Mouse (Mus musculus) neural tube, embryonic 15.5 days (tissue): ENCODE data around the gene Ppfia1. TPM values are rescaled to one million over a fixed set of nuclear protein-coding genes. Genes with fewer than 3 reads are reported as not detected.

ENCODE experiments used
- ATAC-seq: fragments of 200-750 bp; cut with Nextera tagmentation; 2 replicates; pipeline ENCODE4 v1.8.0; 2017; ENCODE audit warnings: mild to moderate bottlenecking, moderate TSS enrichment, moderate library complexity; ENCODE audit not compliant: low FRiP score
- H3K27ac ChIP-seq: fragments of 300-500 bp; sonication (generic); replicated peaks from 2 replicates; pipeline ENCODE4 v1.5.1; 2015; ENCODE audit warnings: mild to moderate bottlenecking, inconsistent platforms
- H3K27me3 ChIP-seq: fragments of 300-500 bp; sonication (generic); replicated peaks from 2 replicates; pipeline ENCODE4 v1.6.1; 2015; ENCODE audit warnings: inconsistent platforms
- H3K36me3 ChIP-seq: fragments of 300-500 bp; sonication (generic); 2 replicates; pipeline ENCODE4 v1.6.1; 2015; ENCODE audit warnings: inconsistent platforms
- H3K4me1 ChIP-seq: fragments of 300-500 bp; sonication (generic); 2 replicates; pipeline ENCODE4 v1.6.1; 2015; ENCODE audit warnings: inconsistent platforms
- H3K4me2 ChIP-seq: fragments of 300-500 bp; sonication (generic); 2 replicates; pipeline ENCODE4 v1.6.1; 2015; ENCODE audit warnings: inconsistent platforms, mild to moderate bottlenecking, moderate library complexity
- H3K4me3 ChIP-seq: fragments of 300-500 bp; sonication (generic); replicated peaks from 2 replicates; pipeline ENCODE4 v1.5.1; 2015; ENCODE audit warnings: mild to moderate bottlenecking, inconsistent platforms
- H3K9ac ChIP-seq: fragments of 300-500 bp; sonication (generic); replicated peaks from 2 replicates; pipeline ENCODE4 v1.6.1; 2015; ENCODE audit warnings: mild to moderate bottlenecking, inconsistent platforms
- H3K9me3 ChIP-seq: fragments of 300-500 bp; sonication (generic); replicated peaks from 2 replicates; pipeline ENCODE4 v1.6.1; 2016; ENCODE audit warnings: inconsistent platforms
- WGBS: fragments of 180-500 bp; shearing (Covaris S2); methylation state at CpG from one replicate; pipeline ENCODE4 v1.1.7; 2015; ENCODE audit warnings: mixed read lengths; 5-methylcytosine and 5-hydroxymethylcytosine counted together
- polyA plus RNA-seq: library from polyadenylated mRNA; unstranded; fragments of >200 nt; fragmentation: Nextera tagmentation; extraction: Ambion mirVana; gene quantifications from 2 replicates; pipeline ENCODE4 v1.2.1, GENCODE M21; 2015

Gene Ppfia1
- polyA plus RNA-seq, 1 experiment from 2014 or later = 22.3 TPM

DNA sequence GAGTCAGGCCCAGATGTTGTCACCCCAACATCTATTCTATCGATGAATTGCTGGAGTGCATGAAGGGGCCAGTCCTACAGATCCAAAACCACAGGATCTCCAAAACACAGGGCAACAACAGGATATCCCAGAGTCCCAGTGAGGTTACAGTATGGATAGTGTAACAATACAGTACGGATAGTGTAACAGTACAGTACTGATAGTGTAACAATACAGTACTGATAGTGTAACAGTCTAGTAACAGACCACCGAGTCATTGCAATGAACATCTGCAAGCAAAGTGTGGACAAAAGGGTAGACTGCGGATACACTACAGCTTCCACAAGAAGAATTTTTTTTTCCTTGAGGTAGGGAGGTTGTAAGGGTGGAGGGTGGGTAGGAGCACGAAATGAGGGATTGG lies 12.2 kb downstream of the Ppfia1 start:
- no peak for ATAC-seq
- Histone ChIP-seq H3K27ac (no peak overlapping the region), H3K4me2 (no peak overlapping the region), H3K27me3 (no peaks in the 10 kb centered on the region), H3K4me3 (no peak overlapping the region), H3K9ac (no peak overlapping the region), H3K4me1 (peaks cover 18% of the 10 kb centered on the region; the same call in 1 of the 2 replicates), H3K36me3 (no peaks in the 10 kb centered on the region), H3K9me3 (no peaks in the 10 kb centered on the region)
- 93% methylated on average over 5 of the region's 5 CpGs for WGBS

DNA sequence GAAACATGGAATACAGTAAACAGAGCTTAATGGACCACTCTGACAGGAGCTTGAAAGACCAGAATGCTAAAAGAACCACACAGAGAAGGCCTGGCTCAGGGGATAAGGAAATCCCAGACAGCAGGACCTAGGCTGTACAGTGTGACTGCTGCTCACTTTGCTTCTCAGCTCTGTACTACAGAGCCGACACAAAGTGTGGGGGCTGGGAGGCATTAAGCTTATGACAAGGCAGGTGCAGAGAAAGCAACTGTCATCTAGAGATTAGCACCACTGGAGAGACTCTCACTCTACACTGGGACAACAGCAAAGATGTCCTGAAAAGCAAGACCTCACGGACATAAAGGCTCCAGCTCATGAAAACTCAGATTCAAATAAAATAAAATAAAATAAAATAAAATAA lies 14.4 kb downstream of the Ppfia1 start:
- Histone ChIP-seq H3K4me2 (no peak overlapping the region), H3K27ac (no peak overlapping the region), H3K4me1 (peaks cover 12% of the 10 kb centered on the region; the same call in 1 of the 2 replicates), H3K27me3 (no peaks in the 10 kb centered on the region), H3K4me3 (no peak overlapping the region), H3K9ac (no peak overlapping the region), H3K9me3 (no peaks in the 10 kb centered on the region), H3K36me3 (no peaks in the 10 kb centered on the region)
- ATAC-seq = no peak
- 82% methylated on average over 2 of the region's 2 CpGs for WGBS

DNA sequence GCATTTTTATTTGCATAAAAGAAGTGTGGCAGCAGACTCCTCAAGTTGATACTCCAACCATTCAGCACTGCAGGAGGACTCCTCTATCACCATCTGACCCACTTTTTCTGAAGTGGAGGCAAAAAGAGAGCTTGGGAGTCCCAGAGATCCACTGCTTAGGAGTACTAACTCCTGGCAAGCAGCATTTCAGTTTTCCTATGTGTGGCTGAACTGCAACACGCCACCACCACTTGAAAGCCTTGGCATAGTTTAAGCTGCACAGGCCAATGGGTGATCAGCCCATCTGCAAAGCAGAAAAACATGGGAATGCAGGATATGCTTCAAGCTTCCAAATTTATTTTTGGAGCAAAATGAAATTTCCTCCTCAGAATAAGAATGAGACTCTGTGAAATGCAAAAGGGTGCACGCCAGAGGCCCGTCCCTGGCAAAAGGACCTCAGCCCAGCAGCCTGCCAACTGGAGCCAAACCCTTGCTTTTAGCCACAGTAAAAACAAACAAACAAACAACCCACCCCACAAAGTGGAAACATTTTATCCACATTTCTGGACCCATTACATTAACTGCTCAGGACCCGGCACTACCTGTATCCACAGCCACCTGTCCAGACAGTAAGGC lies 15.4 kb downstream of the Ppfia1 start:
- WGBS = 93% methylated on average over 4 of the region's 4 CpGs
- ATAC-seq = no peak
- Histone ChIP-seq H3K27me3 (no peaks in the 10 kb centered on the region), H3K4me2 (no peak overlapping the region), H3K4me3 (no peak overlapping the region), H3K4me1 (peaks cover 12% of the 10 kb centered on the region; the same call in 1 of the 2 replicates), H3K27ac (no peak overlapping the region), H3K9me3 (no peaks in the 10 kb centered on the region), H3K9ac (no peak overlapping the region), H3K36me3 (no peaks in the 10 kb centered on the region)

DNA sequence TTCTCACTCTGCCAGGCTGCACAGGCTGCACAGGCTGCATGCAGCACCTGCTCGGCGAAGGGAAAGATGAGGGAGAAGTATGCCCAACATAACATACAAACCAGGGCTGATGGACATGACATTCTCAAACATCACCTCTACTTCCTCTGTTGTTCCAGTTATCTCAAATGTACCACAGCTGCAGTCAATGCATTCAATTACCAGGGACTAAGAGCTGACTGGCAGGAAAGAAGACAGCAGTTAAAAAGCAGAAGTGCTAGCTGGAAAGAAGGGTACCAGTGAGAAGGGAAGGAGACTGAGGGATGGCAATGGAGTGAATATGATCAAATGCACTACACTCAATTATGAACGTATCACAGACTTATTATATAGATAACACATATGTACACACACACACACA lies 17.2 kb downstream of the Ppfia1 start:
- WGBS = 90% methylated on average over 3 of the region's 3 CpGs
- H3K27ac ChIP-seq = no peak overlapping the region
- H3K9ac ChIP-seq = no peak overlapping the region
- no peaks in the 10 kb centered on the region for H3K9me3 ChIP-seq
- H3K4me3 ChIP-seq = no peak overlapping the region
- H3K27me3 ChIP-seq = no peaks in the 10 kb centered on the region
- no peak for ATAC-seq
- H3K36me3 ChIP-seq = no peaks in the 10 kb centered on the region
- peaks cover 17% of the 10 kb centered on the region; the same call in 1 of the 2 replicates for H3K4me1 ChIP-seq
- no peak overlapping the region for H3K4me2 ChIP-seq

DNA sequence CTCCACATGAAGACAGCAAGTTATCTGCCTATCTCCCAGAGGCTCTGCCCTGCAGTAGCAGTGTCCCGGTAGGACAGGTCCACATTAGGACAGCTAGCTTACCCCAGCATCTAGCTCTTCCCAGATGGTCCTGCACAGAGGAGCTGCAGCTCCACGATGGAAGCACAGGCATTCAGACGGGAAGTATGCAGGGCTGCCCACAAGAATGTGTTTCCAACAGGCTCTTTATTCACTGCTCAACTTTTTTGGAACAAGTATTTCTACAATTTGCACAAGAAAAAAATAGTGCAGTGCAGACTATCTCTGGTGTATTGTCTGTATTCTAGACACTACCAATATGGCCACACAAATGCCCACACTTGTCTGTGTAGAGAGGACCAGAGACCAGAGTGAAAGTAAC lies 18.8 kb downstream of the Ppfia1 start:
- Histone ChIP-seq H3K27ac (no peak overlapping the region), H3K4me1 (peaks cover 17% of the 10 kb centered on the region; the same call in 1 of the 2 replicates), H3K4me2 (no peak overlapping the region), H3K4me3 (no peak overlapping the region), H3K27me3 (no peaks in the 10 kb centered on the region), H3K36me3 (no peaks in the 10 kb centered on the region), H3K9ac (no peak overlapping the region), H3K9me3 (no peaks in the 10 kb centered on the region)
- 78% methylated on average over 3 of the region's 3 CpGs for WGBS
- no peak for ATAC-seq

DNA sequence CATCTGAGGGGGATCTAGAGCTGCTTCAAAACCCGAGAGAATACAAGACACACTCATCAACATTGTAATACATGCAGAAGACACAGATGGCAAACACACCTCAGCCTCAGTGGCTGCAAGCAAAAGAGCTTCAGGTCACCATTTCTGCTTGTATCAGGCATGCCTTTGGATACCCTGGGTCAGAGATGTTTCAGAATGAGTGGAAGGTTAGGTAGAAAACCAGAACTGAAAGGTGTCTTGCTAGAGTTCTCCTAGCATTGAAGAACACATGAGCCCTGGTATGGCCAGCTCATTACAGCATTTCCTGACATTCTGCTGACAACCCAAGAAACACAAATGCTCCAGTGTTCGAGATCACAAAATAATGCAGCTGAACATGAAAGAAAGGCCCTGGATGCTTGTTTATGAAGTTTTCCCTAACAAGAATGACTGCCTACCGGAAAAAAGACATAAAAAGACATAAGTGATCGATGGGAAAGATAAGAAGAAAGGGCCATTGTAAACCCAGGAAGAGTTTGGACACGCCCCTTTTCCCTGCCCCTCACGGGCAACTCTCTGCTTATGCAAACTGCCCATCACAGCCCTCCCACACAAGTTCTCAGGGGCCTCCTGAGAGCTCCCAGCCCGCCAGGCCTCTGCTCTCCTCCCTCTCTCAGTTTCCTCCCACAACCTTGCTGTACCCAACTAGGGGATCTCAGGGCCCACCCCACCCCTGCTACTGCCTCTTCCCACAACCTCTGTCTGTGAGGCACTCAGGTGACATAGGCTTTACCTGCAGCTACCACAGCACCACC lies 21.7 kb downstream of the Ppfia1 start:
- no peaks in the 10 kb centered on the region for H3K27me3 ChIP-seq
- H3K4me2 ChIP-seq = no peak overlapping the region
- no peaks in the 10 kb centered on the region for H3K36me3 ChIP-seq
- no peak overlapping the region for H3K4me3 ChIP-seq
- no peaks in the 10 kb centered on the region for H3K9me3 ChIP-seq
- no peak overlapping the region for H3K27ac ChIP-seq
- ATAC-seq = no peak
- H3K9ac ChIP-seq = no peak overlapping the region
- 40% methylated on average over 7 of the region's 7 CpGs for WGBS
- peaks cover 21% of the 10 kb centered on the region; the same call in 1 of the 2 replicates for H3K4me1 ChIP-seq

DNA sequence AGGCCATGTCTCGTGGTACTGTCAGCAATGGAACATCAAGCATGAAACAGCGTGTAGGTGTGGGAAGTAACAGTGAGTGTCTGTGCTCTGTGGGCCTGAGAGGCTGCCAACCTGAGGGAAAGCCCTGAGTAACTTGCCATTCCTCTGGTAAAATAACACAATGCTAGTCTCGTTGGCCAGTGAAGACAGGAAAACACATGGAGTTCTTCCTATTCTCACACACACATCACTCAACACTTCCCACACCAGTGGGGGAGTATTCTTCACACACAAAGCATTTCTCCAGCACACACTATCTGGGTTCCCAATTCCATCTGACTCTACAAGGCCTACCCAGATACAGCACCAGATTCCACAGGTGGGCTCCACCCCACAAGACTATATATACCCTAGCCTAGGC lies 23.7 kb downstream of the Ppfia1 start:
- Histone ChIP-seq H3K36me3 (no peaks in the 10 kb centered on the region), H3K27me3 (no peaks in the 10 kb centered on the region), H3K9ac (no peak overlapping the region), H3K4me3 (no peak overlapping the region), H3K4me1 (peaks cover 21% of the 10 kb centered on the region; the same call in 1 of the 2 replicates), H3K9me3 (no peaks in the 10 kb centered on the region), H3K4me2 (no peak overlapping the region), H3K27ac (no peak overlapping the region)
- WGBS = 91% methylated on average over 3 of the region's 3 CpGs
- ATAC-seq = no peak

DNA sequence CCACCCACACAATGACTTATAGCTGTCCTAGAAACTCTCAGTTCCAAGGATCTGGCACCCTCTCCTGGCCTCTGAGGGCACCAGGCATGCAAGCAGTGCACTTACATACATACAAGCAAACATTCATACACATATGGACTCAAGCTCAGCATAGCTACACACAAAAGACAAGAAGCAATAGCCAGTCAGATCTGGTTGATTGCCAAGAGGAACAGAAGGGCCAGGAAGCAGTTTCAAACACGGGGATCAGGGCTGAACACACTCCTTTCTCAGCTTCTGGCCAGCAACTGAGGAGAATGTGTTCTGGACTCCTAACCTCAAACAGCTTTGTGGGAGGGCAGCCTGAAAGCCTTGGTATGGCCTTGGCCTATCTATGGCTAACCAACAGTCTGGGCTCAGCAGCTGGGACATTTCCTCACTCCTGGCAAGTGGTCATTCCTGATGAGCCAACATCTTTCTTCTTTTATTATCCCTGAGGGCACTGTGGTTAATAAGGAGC lies 25.8 kb downstream of the Ppfia1 start:
- Histone ChIP-seq H3K36me3 (no peaks in the 10 kb centered on the region), H3K4me1 (peaks cover 21% of the 10 kb centered on the region; the same call in 1 of the 2 replicates), H3K27me3 (no peaks in the 10 kb centered on the region), H3K4me3 (no peak overlapping the region), H3K4me2 (no peak overlapping the region), H3K9me3 (no peaks in the 10 kb centered on the region), H3K27ac (no peak overlapping the region), H3K9ac (no peak overlapping the region)
- WGBS = 43% methylated on average over 1 of the region's 1 CpGs
- ATAC-seq = no peak

DNA sequence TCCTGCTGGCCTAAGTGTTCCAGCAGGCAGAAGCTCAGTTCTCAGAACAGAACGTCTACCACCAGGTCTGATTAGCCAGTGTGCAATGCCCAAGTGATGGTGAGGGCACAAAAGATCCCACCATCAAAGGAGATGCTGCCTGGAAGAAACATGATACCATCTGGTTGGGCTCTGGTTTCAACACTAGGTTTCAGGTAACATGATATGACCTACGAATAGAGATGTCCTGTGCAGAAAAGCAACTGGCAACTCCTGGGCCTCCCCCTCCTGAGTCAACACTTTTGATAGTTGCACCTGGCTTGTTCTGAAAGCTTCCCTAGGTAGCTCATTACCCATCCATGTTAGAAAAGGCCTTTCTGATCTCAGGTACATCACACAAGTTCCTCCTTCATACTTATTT lies 26.9 kb downstream of the Ppfia1 start:
- no peaks in the 10 kb centered on the region for H3K36me3 ChIP-seq
- peaks cover 16% of the 10 kb centered on the region; the same call in 1 of the 2 replicates for H3K4me1 ChIP-seq
- WGBS = 59% methylated on average over 2 of the region's 2 CpGs
- H3K4me2 ChIP-seq = no peak overlapping the region
- H3K27me3 ChIP-seq = no peaks in the 10 kb centered on the region
- H3K4me3 ChIP-seq = no peak overlapping the region
- no peak overlapping the region for H3K9ac ChIP-seq
- no peak overlapping the region for H3K27ac ChIP-seq
- H3K9me3 ChIP-seq = no peaks in the 10 kb centered on the region
- no peak for ATAC-seq

DNA sequence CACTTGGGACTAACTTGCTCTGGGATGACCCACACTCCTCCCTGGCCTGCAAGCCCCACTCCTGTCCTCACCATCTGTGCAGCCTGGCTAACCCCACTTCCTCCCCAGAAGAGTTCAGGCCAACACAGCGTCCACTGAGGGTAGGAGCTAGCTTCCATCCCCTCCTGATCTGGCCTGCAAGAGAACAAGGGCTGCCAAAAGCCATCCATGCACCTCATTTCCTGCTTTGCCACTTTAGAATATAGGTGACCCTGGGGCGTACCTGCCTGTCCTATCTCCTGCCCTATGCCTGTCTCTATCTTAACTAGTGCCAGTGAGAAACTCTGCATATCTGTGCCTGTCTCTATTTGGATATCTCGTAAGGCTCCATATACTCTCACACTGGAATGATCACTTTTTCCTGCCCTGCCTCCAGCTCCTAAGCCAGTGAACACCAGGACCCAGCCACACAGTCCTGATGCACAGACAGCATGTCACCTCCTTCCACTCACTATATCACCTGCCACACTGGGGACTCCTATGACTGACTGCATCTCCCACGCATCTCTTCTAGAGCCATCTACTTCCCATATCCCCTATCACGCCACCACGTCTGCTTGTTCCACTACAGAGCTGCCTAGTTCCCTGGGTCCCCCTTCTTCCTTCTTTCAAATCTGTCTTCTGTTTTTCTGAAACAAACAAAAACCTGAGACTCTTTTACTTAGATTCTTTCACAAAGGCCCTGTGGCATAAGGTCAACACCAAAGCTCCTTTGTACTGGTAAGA lies 28.9 kb downstream of the Ppfia1 start:
- Histone ChIP-seq H3K9me3 (no peaks in the 10 kb centered on the region), H3K4me3 (no peak overlapping the region), H3K27ac (no peak overlapping the region), H3K4me2 (no peak overlapping the region), H3K9ac (no peak overlapping the region), H3K27me3 (no peaks in the 10 kb centered on the region), H3K4me1 (peaks cover 16% of the 10 kb centered on the region; the same call in 1 of the 2 replicates), H3K36me3 (peaks cover 10% of the 10 kb centered on the region)
- no peak for ATAC-seq
- WGBS = 88% methylated on average over 6 of the region's 6 CpGs

DNA sequence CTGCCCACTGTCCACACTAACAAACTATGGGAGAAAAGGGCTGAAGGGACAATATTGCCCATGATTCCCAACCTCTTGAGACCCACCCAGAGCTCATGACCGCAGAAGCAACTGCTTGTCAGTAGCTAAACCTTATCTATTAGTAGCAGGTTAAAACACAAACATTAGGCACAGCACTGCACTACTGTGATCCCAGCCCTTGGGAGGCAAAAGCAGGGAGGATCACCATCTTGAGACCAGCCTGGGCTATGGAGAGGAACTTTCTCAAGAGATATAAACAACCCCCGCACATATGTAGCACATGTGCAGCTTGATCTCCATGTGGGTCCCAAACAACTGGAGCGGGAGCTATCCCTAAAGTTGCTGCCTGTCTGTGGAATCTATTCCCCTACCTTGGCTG lies 30.1 kb downstream of the Ppfia1 start:
- Histone ChIP-seq H3K27me3 (no peaks in the 10 kb centered on the region), H3K4me1 (peaks cover 14% of the 10 kb centered on the region; the same call in 1 of the 2 replicates), H3K4me2 (no peak overlapping the region), H3K9me3 (no peaks in the 10 kb centered on the region), H3K36me3 (peaks cover 22% of the 10 kb centered on the region), H3K9ac (no peak overlapping the region), H3K4me3 (no peak overlapping the region), H3K27ac (no peak overlapping the region)
- WGBS = 92% methylated on average over 3 of the region's 3 CpGs
- ATAC-seq = no peak
